Mouse (Mus musculus) MEL (cell line): ENCODE data around the gene Eml1. TPM values are rescaled to one million over a fixed set of nuclear protein-coding genes. Genes with fewer than 3 reads are reported as not detected.

ENCODE experiments used
- DNase-seq: peaks from one replicate; pipeline ENCODE4 v3.0.0; 2011; ENCODE audit warnings: low read depth, low spot score
- H3K27ac ChIP-seq: 2 replicates; pipeline ENCODE4 v1.5.1; 2012; ENCODE audit warnings: low read depth, mild to moderate bottlenecking, control low read depth, low read length, moderate library complexity; ENCODE audit not compliant: control insufficient read depth
- H3K27me3 ChIP-seq, 2 experiments: fragments of 150-350 bp in 1 of 2; sonication (generic) in 1 of 2; 2 replicates each; pipeline ENCODE4 v1.6.1; 2012; ENCODE audit warnings: low read length in 2 of 2, mild to moderate bottlenecking in 2 of 2, improper control_type of control experiment in 1 of 2, moderate library complexity in 1 of 2; ENCODE audit not compliant: insufficient read depth in 2 of 2, control insufficient read depth in 1 of 2
- H3K36me3 ChIP-seq, 2 experiments: 2 replicates each; pipeline ENCODE4 v1.6.1; 2012 to 2014; ENCODE audit warnings: low read length in 2 of 2, improper control_type of control experiment in 1 of 2, inconsistent platforms in 1 of 2, mild to moderate bottlenecking in 1 of 2; ENCODE audit not compliant: insufficient read depth in 2 of 2, control insufficient read depth in 1 of 2
- H3K4me1 ChIP-seq, 2 experiments: fragments of 150-350 bp in 1 of 2; sonication (generic) in 1 of 2; 2 replicates each; pipeline ENCODE4 v1.6.1; 2012; ENCODE audit warnings: low read length in 2 of 2, improper control_type of control experiment in 1 of 2, mild to moderate bottlenecking in 1 of 2; ENCODE audit not compliant: insufficient read depth in 2 of 2, control insufficient read depth in 1 of 2
- H3K4me3 ChIP-seq, 2 experiments: fragments of 150-350 bp in 1 of 2; sonication (generic) in 1 of 2; 2 replicates each; pipeline ENCODE4 v1.5.1; 2012; ENCODE audit warnings: low read depth in 2 of 2, low read length in 2 of 2, mild to moderate bottlenecking in 2 of 2, moderate library complexity in 2 of 2, control low read depth in 1 of 2, improper control_type of control experiment in 1 of 2; ENCODE audit not compliant: control insufficient read depth in 1 of 2, insufficient read depth in 1 of 2
- H3K79me2 ChIP-seq: 2 replicates; pipeline ENCODE4 v1.6.1; 2012; ENCODE audit warnings: mild to moderate bottlenecking, low read length, moderate library complexity; ENCODE audit not compliant: control insufficient read depth, poor library complexity, insufficient read depth
- H3K9ac ChIP-seq: 2 replicates; pipeline ENCODE4 v1.6.1; 2012; ENCODE audit warnings: low read depth, mild to moderate bottlenecking, control low read depth, low read length, moderate library complexity; ENCODE audit not compliant: control insufficient read depth, poor library complexity, severe bottlenecking
- H3K9me3 ChIP-seq: fragments of 150-350 bp; sonication (generic); replicated peaks from 2 replicates; pipeline ENCODE4 v1.6.1; 2012; ENCODE audit warnings: mild to moderate bottlenecking, low read length, improper control_type of control experiment, moderate library complexity; ENCODE audit not compliant: insufficient read depth
- E2F4 ChIP-seq: IDR thresholded peaks from 2 replicates; pipeline ENCODE4 v1.6.1; 2011; ENCODE audit warnings: low read depth, low read length, improper control_type of control experiment, borderline replicate concordance
- ETS1 ChIP-seq: IDR thresholded peaks from 2 replicates; pipeline ENCODE4 v1.6.1; 2012; ENCODE audit warnings: low read depth, mild to moderate bottlenecking, inconsistent platforms, low read length, improper control_type of control experiment, moderate library complexity
- GABPA ChIP-seq: IDR thresholded peaks from 2 replicates; pipeline ENCODE4 v1.6.1; 2012; ENCODE audit warnings: low read depth, mild to moderate bottlenecking, inconsistent platforms, low read length, improper control_type of control experiment, moderate library complexity
- HCFC1 ChIP-seq: IDR thresholded peaks from 2 replicates; pipeline ENCODE4 v1.6.1; 2012; ENCODE audit warnings: low read depth, mild to moderate bottlenecking, inconsistent platforms, low read length, improper control_type of control experiment, moderate library complexity
- JUND ChIP-seq: IDR thresholded peaks from 2 replicates; pipeline ENCODE4 v1.6.1; 2011; ENCODE audit warnings: low read depth, mild to moderate bottlenecking, improper control_type of control experiment, low read length
- MAFK ChIP-seq: IDR thresholded peaks from 2 replicates; pipeline ENCODE4 v1.6.1; 2011; ENCODE audit warnings: low read depth, mild to moderate bottlenecking, low read length, improper control_type of control experiment, borderline replicate concordance
- MAX ChIP-seq: IDR thresholded peaks from 2 replicates; pipeline ENCODE4 v1.6.1; 2011; ENCODE audit warnings: low read length, improper control_type of control experiment
- MAZ ChIP-seq: IDR thresholded peaks from 2 replicates; pipeline ENCODE4 v1.6.1; 2012; ENCODE audit warnings: low read depth, mild to moderate bottlenecking, inconsistent platforms, low read length, improper control_type of control experiment
- MEF2A ChIP-seq: IDR thresholded peaks from 2 replicates; pipeline ENCODE4 v1.6.1; 2014; ENCODE audit warnings: low read depth, mild to moderate bottlenecking, inconsistent platforms, low read length, improper control_type of control experiment; ENCODE audit not compliant: poor library complexity, insufficient replicate concordance, severe bottlenecking; ENCODE audit errors: extremely low read depth
- MYB ChIP-seq: IDR thresholded peaks from 2 replicates; pipeline ENCODE4 v1.6.1; 2011; ENCODE audit warnings: mild to moderate bottlenecking, low read depth, low read length, improper control_type of control experiment
- MYC ChIP-seq: IDR thresholded peaks from 2 replicates; pipeline ENCODE4 v1.6.1; 2011; ENCODE audit warnings: low read depth, mild to moderate bottlenecking, low read length, improper control_type of control experiment, moderate library complexity
- NELFE ChIP-seq: IDR thresholded peaks from 2 replicates; pipeline ENCODE4 v1.6.1; 2011; ENCODE audit warnings: low read depth, low read length, improper control_type of control experiment
- POLR2A ChIP-seq, 2 experiments: IDR thresholded peaks; 2 replicates each; pipeline ENCODE4 v1.6.1; 2011 to 2012; ENCODE audit warnings: low read length in 2 of 2, mild to moderate bottlenecking in 2 of 2, control low read depth in 1 of 2, improper control_type of control experiment in 1 of 2, low read depth in 1 of 2, moderate library complexity in 1 of 2; ENCODE audit not compliant: control insufficient read depth in 1 of 2, insufficient read depth in 1 of 2, poor library complexity in 1 of 2
- POLR2AphosphoS2 ChIP-seq: IDR thresholded peaks from 2 replicates; pipeline ENCODE4 v1.6.1; 2011; ENCODE audit warnings: low read length, improper control_type of control experiment
- POLR2AphosphoS5 ChIP-seq: IDR thresholded peaks from 2 replicates; pipeline ENCODE4 v1.6.1; 2012; ENCODE audit warnings: low read depth, borderline replicate concordance, mild to moderate bottlenecking, inconsistent platforms, low read length, moderate library complexity, mixed read lengths
- RAD21 ChIP-seq: IDR thresholded peaks from 2 replicates; pipeline ENCODE4 v1.6.1; 2011; ENCODE audit warnings: mild to moderate bottlenecking, low read depth, low read length, improper control_type of control experiment
- RCOR1 ChIP-seq: IDR thresholded peaks from 2 replicates; pipeline ENCODE4 v1.6.1; 2012; ENCODE audit warnings: low read depth, mild to moderate bottlenecking, inconsistent platforms, low read length, improper control_type of control experiment
- SMC3 ChIP-seq: IDR thresholded peaks from 2 replicates; pipeline ENCODE4 v1.6.1; 2011; ENCODE audit warnings: low read depth, low read length, improper control_type of control experiment
- TAL1 ChIP-seq: IDR thresholded peaks from 2 replicates; pipeline ENCODE4 v1.6.1; 2012; ENCODE audit warnings: mild to moderate bottlenecking, inconsistent platforms, low read length, moderate library complexity, mixed read lengths
- TCF12 ChIP-seq: IDR thresholded peaks from 2 replicates; pipeline ENCODE4 v1.6.1; 2014; ENCODE audit warnings: low read depth, mild to moderate bottlenecking, inconsistent platforms, low read length, improper control_type of control experiment, moderate library complexity
- USF1 ChIP-seq: IDR thresholded peaks from 2 replicates; pipeline ENCODE4 v1.6.1; 2014; ENCODE audit warnings: low read depth, mild to moderate bottlenecking, inconsistent platforms, low read length, improper control_type of control experiment, moderate library complexity
- USF2 ChIP-seq, 2 experiments: IDR thresholded peaks; 2 replicates each; pipeline ENCODE4 v1.6.1; 2011 to 2012; ENCODE audit warnings: improper control_type of control experiment in 2 of 2, low read length in 2 of 2, borderline replicate concordance in 1 of 2, inconsistent platforms in 1 of 2, low read depth in 1 of 2, mild to moderate bottlenecking in 1 of 2; ENCODE audit not compliant: insufficient read depth in 1 of 2
- ZC3H11A ChIP-seq: IDR thresholded peaks from 2 replicates; pipeline ENCODE4 v1.6.1; 2012; ENCODE audit warnings: low read depth, mild to moderate bottlenecking, inconsistent platforms, low read length, improper control_type of control experiment
- ZMIZ1 ChIP-seq: IDR thresholded peaks from 2 replicates; pipeline ENCODE4 v1.6.1; 2012; ENCODE audit warnings: low read depth, mild to moderate bottlenecking, inconsistent platforms, low read length, improper control_type of control experiment, moderate library complexity
- polyA plus RNA-seq, 2 experiments: library from polyadenylated mRNA; stranded (reverse) in 1 of 2; unstranded in 1 of 2; fragments of >175 nt in 1 of 2; fragments of >200 nt in 1 of 2; gene quantifications; 2 replicates each; pipeline versions ENCODE4 v1.2.1 to v1.2.4; 2012; ENCODE audit warnings: low replicate concordance in 2 of 2, low read depth in 1 of 2; ENCODE audit not compliant: insufficient read length in 2 of 2, insufficient read depth in 1 of 2, missing spikeins in 1 of 2
- total RNA-seq: library from RNA; depleted of rRNA; stranded (reverse); fragments of 300-350 nt; gene quantifications from 2 replicates; pipeline ENCODE4 v1.2.3, GENCODE M21; 2012

Gene Eml1
- total and polyA plus RNA-seq, 3 experiments, result not detected

- TF ChIP-seq USF2 (IDR thresholded peaks at IDR 0.05; ENCODE audit: borderline replicate concordance in 1 of 2, insufficient read depth in 1 of 2, low read depth in 1 of 2, low read length in 2 of 2), result no peak
- no peak for TF ChIP-seq MYC
- no peak for TF ChIP-seq ZMIZ1
- TF ChIP-seq HCFC1, result no peak
- no peak for TF ChIP-seq ETS1
- TF ChIP-seq POLR2AphosphoS5, result no peak
- TF ChIP-seq JUND, result no peak
- Histone ChIP-seq H3K9me3 (no peaks in the 10 kb centered on the region), H3K27ac (no peak overlapping the region), H3K27me3 (no peaks in the 10 kb centered on the region), H3K9ac (no peak overlapping the region), H3K79me2 (no peaks in the 10 kb centered on the region), H3K4me1 (no peaks in the 10 kb centered on the region), H3K36me3 (no peaks in the 10 kb centered on the region), H3K4me3 (no peak overlapping the region)
- no peak for DNase-seq
These were observed 48.8 kb downstream of the Eml1 start for GRCm38 (mm10) chr12:108419570-108419969.

- Histone ChIP-seq H3K27me3 (no peaks in the 10 kb centered on the region), H3K27ac (no peak overlapping the region)
These were observed 50.7 kb downstream of the Eml1 start for GRCm38 (mm10) chr12:108421477-108421876.

DNA sequence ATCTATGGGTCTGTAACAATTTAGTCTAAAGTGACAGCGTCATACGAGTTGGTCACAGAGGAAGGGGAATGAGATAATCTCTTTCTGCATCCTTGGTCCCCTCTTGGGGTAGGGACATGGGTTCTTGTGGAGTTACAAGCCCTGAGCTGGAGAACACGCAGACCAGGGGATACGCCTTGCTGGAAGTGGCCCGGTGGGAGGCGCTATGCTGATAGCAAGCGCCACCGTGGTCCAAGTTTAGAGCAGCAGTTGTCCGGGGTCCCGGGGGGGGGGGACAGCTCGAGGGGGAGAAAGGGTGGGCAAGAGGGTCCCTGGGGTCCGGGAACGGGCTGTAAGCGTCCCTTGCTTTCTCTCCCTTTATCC is 51.7 kb downstream of the Eml1 start:
- Histone ChIP-seq H3K9me3 (no peaks in the 10 kb centered on the region), H3K27ac (no peak overlapping the region), H3K27me3 (no peaks in the 10 kb centered on the region), H3K9ac (no peak overlapping the region), H3K79me2 (no peaks in the 10 kb centered on the region), H3K4me3 (no peak overlapping the region), H3K36me3 (no peaks in the 10 kb centered on the region), H3K4me1 (no peaks in the 10 kb centered on the region)
- DNase-seq, result no peak
- TF ChIP-seq ZC3H11A (no peak), POLR2AphosphoS2 (no peak), MAFK (no peak), E2F4 (no peak), POLR2A (IDR thresholded peaks at IDR 0.05; ENCODE audit: control insufficient read depth in 1 of 2, insufficient read depth in 1 of 2, low read depth in 1 of 2, low read length in 2 of 2, poor library complexity in 1 of 2) (no peak), MYC (no peak), GABPA (no peak), MYB (no peak), MEF2A (no peak), TAL1 (no peak), RAD21 (no peak)

More at GRCm38 (mm10) chr12:108421477-108421876, 50.7 kb downstream of the Eml1 start:
- H3K79me2 ChIP-seq, result no peaks in the 10 kb centered on the region
- no peak overlapping the region for H3K9ac ChIP-seq
- H3K9me3 ChIP-seq, result no peaks in the 10 kb centered on the region
- H3K36me3 ChIP-seq, result no peaks in the 10 kb centered on the region
- H3K4me1 ChIP-seq, result no peaks in the 10 kb centered on the region
- no peak for DNase-seq
- TF ChIP-seq MAZ (no peak), SMC3 (no peak), MEF2A (no peak), MAFK (no peak), MYB (no peak), RCOR1 (no peak), JUND (no peak), TCF12 (no peak), HCFC1 (no peak), NELFE (no peak), ZMIZ1 (no peak), ETS1 (no peak), MAX (no peak), USF1 (no peak)
- no peak overlapping the region for H3K4me3 ChIP-seq
